Mouse (Mus musculus): ENCODE data around the gene Xirp1. TPM values are rescaled to one million over a fixed set of nuclear protein-coding genes. Genes with fewer than 3 reads are reported as not detected.

The Xirp1 gene
- polyA plus RNA-seq, 1 experiment from 2014 or later, result 2.6 TPM

DNA sequence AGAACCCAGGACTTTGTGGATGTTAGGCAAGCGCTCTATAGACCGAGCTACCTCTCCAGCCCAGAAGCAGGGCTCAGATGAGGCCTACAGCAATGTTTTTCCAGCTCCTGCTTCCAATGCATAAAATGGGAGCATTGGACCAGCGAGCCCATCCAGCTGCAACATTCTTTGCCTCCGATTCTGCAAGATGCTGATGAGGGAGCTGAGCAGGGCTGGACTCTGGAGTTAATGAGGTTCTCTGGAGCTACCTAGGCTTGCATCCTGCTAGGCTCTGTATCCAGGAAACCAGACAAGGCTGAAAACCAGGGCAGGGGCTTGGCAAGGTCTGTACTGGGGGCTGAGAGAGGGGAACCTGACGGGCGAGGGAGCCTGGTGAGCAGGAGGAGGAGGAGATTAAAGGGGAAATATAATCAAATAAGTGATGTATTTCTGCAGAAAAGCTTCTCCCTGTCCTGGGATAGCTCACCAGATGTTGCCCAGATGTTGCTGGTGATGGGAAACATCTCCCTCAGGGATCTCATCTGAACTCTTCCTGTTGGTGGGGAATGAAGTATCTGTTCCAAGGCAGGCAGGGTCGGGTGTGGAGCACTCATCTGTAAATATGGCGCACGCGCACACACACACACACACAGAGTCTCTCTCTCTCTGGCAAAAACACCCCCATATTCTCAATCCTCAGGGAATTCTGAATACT is 37.4 kb downstream of the Xirp1 start:
- Histone ChIP-seq H3K27ac (replicated peaks) (peak overlapping the region; percentile 69), H3K4me2 (replicated peaks) (no peak overlapping the region)

DNA sequence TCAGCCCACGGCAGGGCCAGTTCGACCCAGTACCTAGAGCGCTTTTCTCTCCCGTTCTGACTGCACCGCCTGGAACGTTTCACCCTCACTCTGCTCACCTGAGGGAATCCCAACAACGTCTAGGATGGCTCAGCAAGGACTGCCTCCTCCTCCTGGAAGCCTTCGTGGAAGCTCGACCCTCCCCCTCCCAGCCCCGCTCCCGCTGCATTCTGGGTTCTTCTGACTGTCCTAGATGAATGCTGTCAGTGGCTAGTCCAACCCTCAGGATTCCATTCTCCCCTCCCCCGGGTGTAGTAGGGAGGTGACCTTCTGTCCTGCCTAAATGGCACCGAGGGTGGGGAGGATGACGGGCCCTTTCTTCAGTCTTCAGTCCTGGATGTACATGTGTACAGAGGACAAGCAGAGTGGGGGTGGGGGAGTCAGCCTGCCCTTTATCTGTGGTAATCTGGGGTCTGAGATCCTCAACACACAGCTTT is 38.8 kb downstream of the Xirp1 start, which contains the start of gene Csrnp1:
Gene Csrnp1, minus strand, starts transcription at position 123 of the 476 bp plus-strand sequence.
- ATAC-seq (ENCODE audit: insufficient number of reproducible peaks, low FRiP score, low TSS enrichment, low read depth), result no peak
- Histone ChIP-seq H3K36me3 (no peaks in the 10 kb centered on the region), H3K4me2 (replicated peaks) (peak within 1 kb of the TSS; percentile 95), H3K9ac (peak within 1 kb of the TSS; percentile 66), H3K27ac (replicated peaks) (peak within 1 kb of the TSS; percentile 89), H3K27me3 (no peaks in the 10 kb centered on the region), H3K4me1 (peaks cover 59% of the 10 kb centered on the region), H3K4me3 (replicated peaks) (peak within 1 kb of the TSS; percentile 67), H3K9me3 (replicated peaks) (no peaks in the 10 kb centered on the region)
- WGBS, result 16% methylated on average over 14 of the region's 14 CpGs

More for the DNA sequence above, 37.4 kb downstream of the Xirp1 start:
- H3K4me3 ChIP-seq (replicated peaks), result no peak overlapping the region
- H3K4me1 ChIP-seq, result peaks cover 49% of the 10 kb centered on the region
- ATAC-seq (ENCODE audit: insufficient number of reproducible peaks, low FRiP score, low TSS enrichment, low read depth), result no peak
- H3K27me3 ChIP-seq, result no peaks in the 10 kb centered on the region
- no peaks in the 10 kb centered on the region for H3K9me3 ChIP-seq (replicated peaks)
- no peak overlapping the region for H3K9ac ChIP-seq
- no peaks in the 10 kb centered on the region for H3K36me3 ChIP-seq
- 43% methylated on average over 10 of the region's 10 CpGs for WGBS

DNA sequence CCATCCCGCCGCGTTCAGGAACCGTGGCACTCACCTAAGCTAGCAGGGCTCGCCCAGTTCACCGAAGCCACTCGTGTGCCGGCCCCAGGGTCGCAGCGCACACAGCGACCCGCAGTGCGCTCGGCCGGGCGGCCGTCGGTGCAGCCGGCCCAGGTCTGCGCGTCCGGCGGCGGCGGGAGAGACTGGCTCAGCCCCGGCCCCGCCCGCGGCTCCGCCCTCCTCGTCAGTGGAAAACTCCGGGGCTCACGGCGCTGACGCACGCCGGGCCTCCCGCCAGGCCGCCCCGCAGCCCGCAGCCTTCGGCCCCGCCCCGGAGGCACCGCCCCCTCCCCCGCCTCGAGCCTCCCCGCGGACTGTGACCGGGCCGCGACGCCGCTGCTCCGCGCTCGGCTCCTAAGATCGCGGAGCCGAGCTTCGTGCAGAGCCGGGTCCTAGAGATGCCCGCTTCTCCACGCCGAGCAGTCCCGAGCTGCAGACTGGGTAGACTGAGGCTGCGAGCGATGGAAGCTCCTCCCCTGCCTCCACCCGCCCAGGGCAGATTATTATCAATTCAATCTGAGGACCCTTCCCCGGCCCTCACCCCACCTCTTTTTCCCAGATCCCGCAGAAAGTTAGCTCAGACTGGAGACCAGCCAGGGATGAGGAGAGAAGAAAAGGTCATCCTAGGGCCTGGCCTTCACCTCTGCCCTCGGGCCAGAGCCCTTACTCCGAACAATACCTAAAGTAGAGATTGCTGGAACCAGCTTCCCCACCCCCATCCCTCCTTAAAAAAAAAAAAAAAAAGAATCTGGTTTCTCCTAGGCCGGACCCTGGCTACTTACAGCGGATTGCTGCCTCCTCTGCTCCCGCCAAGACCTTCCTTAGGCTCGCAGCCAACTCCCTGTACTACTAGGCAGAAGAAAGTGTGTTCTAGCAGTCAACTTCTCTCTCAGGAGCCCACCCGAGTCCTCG is 39.5 kb downstream of the Xirp1 start:
- 1% methylated on average over 68 of the region's 79 CpGs for WGBS

DNA sequence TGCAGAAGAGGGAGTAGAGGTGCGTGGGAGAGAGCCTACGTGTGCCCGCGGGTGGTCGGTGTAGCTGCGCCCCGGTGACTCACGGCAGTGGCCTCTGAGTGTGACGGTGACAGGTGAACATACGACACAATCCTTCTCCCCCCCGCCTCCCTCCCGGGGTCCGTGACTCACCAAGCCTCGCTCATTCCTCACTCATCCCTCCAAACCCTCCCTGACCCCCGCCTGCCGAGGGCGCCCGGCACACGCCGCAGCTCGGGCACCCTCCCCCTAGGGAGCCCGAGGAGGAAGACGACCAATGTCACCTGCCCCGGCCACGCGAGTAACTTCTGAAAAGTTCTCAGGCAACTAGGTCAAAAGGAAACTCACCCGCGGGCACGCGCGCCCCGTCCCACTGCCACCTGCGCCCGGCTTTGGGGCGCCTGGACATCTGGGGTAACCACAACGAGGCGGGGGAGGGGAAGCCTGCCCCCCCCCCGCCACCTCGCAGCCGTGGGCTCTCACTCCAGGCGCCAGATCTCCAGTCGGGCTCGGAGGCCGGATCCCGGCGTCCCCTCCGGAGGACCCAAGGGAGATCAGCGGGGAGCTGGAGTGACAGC is 40.3 kb downstream of the Xirp1 start:
- under 1% methylated on average over 47 of the region's 48 CpGs for WGBS

More for the DNA sequence above, 39.5 kb downstream of the Xirp1 start:
- Histone ChIP-seq H3K4me3 (replicated peaks) (peak overlapping the region; percentile 67), H3K9ac (peak overlapping the region; percentile 66), H3K4me1 (peaks cover 66% of the 10 kb centered on the region), H3K4me2 (replicated peaks) (peak overlapping the region; percentile 95), H3K27me3 (no peaks in the 10 kb centered on the region), H3K27ac (replicated peaks) (peak overlapping the region; percentile 89), H3K9me3 (replicated peaks) (no peaks in the 10 kb centered on the region), H3K36me3 (no peaks in the 10 kb centered on the region)
- peak; percentile 84 for ATAC-seq (ENCODE audit: insufficient number of reproducible peaks, low FRiP score, low TSS enrichment, low read depth)

DNA sequence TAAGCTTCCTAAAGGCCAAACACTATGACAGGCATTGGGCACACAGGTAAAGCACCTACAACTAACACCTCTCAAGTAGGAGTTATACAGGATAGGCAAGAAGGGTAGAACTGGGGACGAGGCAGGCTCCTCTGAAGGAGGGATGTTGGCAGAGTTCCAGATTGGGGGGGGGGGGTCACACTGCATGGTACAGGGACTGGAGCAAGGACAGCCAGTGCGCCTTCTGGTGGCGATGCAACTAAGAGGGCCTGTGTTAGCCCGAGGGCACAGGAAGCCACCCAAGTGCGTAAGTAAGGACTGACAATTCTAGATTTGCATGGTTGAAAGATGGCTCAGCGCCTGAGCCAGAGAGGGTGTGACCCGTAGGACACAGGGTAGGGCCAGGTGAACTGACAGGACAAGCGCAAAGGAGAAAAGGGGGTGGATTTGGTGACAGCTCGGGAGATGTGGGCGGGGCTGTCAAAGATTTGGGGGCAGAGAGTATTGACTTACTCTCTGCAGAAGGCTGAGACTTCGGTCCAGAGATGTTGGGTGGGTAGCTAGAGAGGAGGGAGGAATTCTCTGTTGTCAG is 41.1 kb downstream of the Xirp1 start:
- H3K9ac ChIP-seq, result 0 out of 2 replicates have a peak overlapping the region, but pooled peaks have one; percentile 6
- H3K27ac ChIP-seq (replicated peaks), result peak overlapping the region; percentile 89
- peaks cover 80% of the 10 kb centered on the region for H3K4me1 ChIP-seq
- 1% methylated on average over 11 of the region's 11 CpGs for WGBS
- H3K4me3 ChIP-seq (replicated peaks), result peak overlapping the region; percentile 67
- no peaks in the 10 kb centered on the region for H3K27me3 ChIP-seq
- H3K4me2 ChIP-seq (replicated peaks), result peak overlapping the region; percentile 95
- H3K9me3 ChIP-seq (replicated peaks), result no peaks in the 10 kb centered on the region
- 0 out of 2 replicates have a peak, but pooled peaks have one; percentile 31 for ATAC-seq (ENCODE audit: insufficient number of reproducible peaks, low FRiP score, low TSS enrichment, low read depth)
- H3K36me3 ChIP-seq, result no peaks in the 10 kb centered on the region

More for the DNA sequence above, 40.3 kb downstream of the Xirp1 start:
- Histone ChIP-seq H3K4me1 (peaks cover 73% of the 10 kb centered on the region), H3K4me2 (replicated peaks) (peak overlapping the region; percentile 95), H3K27ac (replicated peaks) (peak overlapping the region; percentile 89), H3K9me3 (replicated peaks) (no peaks in the 10 kb centered on the region), H3K9ac (peak overlapping the region; percentile 66), H3K27me3 (no peaks in the 10 kb centered on the region), H3K4me3 (replicated peaks) (peak overlapping the region; percentile 67), H3K36me3 (no peaks in the 10 kb centered on the region)
- ATAC-seq (ENCODE audit: insufficient number of reproducible peaks, low FRiP score, low TSS enrichment, low read depth), result no peak

DNA sequence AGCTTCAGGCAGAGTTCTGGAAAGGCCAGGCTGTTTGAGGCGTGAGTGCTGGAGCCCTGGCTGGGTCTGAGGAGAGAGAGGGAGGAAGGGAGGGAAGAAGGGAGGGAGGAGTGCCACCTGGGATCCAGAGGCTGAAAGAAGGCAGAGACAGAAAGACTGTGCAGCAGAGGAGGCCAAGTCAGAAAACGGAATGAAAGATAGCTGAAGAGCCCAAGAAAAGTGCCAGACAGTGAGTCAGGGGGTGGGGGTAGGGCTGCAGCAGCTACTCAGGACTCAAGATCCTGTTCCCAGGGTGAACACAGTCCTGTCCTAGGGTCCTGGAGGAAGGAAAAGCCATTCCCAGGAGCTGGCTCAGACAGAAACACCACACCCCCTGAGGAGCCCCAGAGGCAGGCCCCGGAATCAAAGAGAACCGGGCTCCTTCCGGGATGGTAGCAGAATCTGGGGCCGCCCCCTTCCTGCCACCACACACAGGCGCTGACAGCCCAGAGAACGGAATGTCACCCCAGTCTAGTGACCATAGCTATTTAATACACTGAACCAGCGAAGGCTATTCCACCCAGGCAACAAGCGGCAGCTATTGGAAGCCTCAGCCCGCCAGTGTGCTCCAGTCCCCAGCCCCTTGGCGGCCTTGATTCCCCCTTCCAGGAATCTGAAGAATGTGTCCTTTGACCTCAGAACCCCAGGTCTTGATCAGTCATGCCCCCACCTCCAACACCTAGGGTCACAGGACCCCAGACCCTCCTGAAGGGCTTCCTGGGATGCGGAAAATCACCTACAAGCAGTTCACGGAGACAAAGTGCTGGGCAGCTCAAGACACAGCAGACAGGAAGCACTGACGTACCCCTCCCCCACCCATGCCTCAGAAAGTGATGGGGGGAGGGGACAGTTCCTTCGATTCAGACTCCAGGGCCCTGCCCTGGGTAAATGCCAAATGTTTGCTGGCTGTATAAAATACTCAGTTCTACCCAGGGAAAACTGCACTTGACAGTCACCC is 41.9 kb downstream of the Xirp1 start:
- no peak for ATAC-seq (ENCODE audit: insufficient number of reproducible peaks, low FRiP score, low TSS enrichment, low read depth)

DNA sequence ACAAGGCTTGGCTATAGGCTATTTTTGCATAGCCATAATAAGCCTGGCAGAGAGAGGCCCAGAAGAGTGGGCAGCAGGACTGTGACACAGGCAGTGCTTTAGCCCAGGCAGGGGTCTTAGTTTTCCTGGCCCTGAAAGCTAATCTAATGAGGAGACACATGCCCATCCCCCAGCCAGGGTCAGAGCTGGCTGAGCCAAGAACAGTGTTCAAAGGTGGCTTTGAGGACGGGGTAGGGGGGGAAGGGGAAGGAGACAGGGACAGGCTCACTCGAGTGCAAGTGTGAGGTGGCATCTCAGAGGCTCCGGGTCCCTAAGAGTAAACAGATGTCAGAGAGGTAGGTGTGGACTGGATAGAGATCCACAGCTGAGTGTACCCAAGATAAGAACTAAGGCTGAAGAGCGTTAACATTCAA is 42.6 kb downstream of the Xirp1 start:
- Histone ChIP-seq H3K9me3 (replicated peaks) (no peaks in the 10 kb centered on the region), H3K27me3 (no peaks in the 10 kb centered on the region), H3K4me2 (replicated peaks) (peak overlapping the region; percentile 95), H3K4me3 (replicated peaks) (peak overlapping the region; percentile 67; the same call in 1 of the 2 replicates), H3K4me1 (peaks cover 79% of the 10 kb centered on the region), H3K9ac (no peak overlapping the region), H3K27ac (replicated peaks) (peak overlapping the region; percentile 89), H3K36me3 (no peaks in the 10 kb centered on the region)
- 7% methylated on average over 4 of the region's 4 CpGs for WGBS
- no peak for ATAC-seq (ENCODE audit: insufficient number of reproducible peaks, low FRiP score, low TSS enrichment, low read depth)

More for the DNA sequence above, 41.9 kb downstream of the Xirp1 start:
- peaks cover 86% of the 10 kb centered on the region for H3K4me1 ChIP-seq
- no peaks in the 10 kb centered on the region for H3K27me3 ChIP-seq
- H3K36me3 ChIP-seq, result no peaks in the 10 kb centered on the region
- H3K4me2 ChIP-seq (replicated peaks), result peak overlapping the region; percentile 95
- H3K27ac ChIP-seq (replicated peaks), result peak overlapping the region; percentile 89
- peak overlapping the region; percentile 21 for H3K9ac ChIP-seq
- H3K4me3 ChIP-seq (replicated peaks), result peak overlapping the region; percentile 67
- WGBS, result 2% methylated on average over 16 of the region's 16 CpGs
- no peaks in the 10 kb centered on the region for H3K9me3 ChIP-seq (replicated peaks)

DNA sequence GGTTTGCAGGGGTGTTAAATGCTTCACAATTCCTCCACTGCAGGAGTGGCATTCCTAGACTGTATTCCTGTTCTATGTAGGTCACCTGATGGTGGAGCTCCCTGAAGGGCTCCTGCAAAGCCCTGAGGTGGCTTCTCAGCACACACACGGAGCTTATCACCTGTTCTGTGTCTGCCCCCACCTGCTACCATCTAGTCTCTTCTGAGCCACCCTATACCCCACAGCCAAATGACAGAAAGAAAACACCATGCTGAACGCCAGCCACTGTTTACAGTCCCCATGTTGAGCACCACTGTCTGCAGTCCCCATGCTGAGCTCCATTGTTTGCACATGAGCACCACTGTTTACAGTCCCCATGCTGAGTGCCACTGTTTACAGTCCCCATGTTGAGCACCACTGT is 43.6 kb downstream of the Xirp1 start:
- Histone ChIP-seq H3K4me3 (replicated peaks) (no peak overlapping the region), H3K27ac (replicated peaks) (no peak overlapping the region), H3K36me3 (no peaks in the 10 kb centered on the region), H3K9ac (no peak overlapping the region), H3K9me3 (replicated peaks) (no peaks in the 10 kb centered on the region), H3K4me1 (peaks cover 74% of the 10 kb centered on the region), H3K4me2 (replicated peaks) (no peak overlapping the region), H3K27me3 (no peaks in the 10 kb centered on the region)
- ATAC-seq (ENCODE audit: insufficient number of reproducible peaks, low FRiP score, low TSS enrichment, low read depth), result no peak
- WGBS, result 56% methylated on average over 2 of the region's 2 CpGs

DNA sequence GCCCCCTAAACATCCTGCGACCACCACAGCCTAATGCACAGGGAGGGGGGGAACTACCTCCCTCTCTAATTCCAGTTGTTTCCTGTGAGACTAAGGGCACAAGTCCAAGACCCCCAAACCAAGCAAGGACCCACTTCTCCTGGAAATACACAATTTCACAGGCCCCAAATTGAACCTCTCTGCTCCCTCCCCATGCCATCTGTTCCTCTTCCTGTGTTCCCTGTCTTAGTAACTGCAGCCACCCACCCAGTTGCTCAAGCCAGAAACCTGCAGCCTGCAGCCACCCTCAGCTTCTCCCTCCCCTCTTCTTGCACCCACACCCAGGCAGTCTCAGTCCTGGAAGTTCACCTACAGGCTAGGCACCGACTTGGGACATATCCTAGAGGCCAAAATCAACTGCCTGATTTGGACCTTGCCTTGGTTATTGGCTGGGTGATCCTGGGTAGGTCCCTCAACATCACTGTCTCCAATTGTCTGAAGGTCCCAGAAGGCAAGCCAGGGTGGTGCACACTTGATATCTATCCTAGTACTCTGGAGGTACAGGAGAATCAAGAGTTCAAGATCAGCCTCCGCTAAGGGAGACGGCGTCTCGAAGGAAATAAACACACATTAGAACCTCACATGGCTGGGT is 44.5 kb downstream of the Xirp1 start:
- Histone ChIP-seq H3K27me3 (no peaks in the 10 kb centered on the region), H3K27ac (replicated peaks) (no peak overlapping the region), H3K4me3 (replicated peaks) (no peak overlapping the region), H3K4me2 (replicated peaks) (no peak overlapping the region), H3K4me1 (peaks cover 66% of the 10 kb centered on the region), H3K9me3 (replicated peaks) (no peaks in the 10 kb centered on the region), H3K36me3 (peaks cover 3% of the 10 kb centered on the region), H3K9ac (no peak overlapping the region)
- no peak for ATAC-seq (ENCODE audit: insufficient number of reproducible peaks, low FRiP score, low TSS enrichment, low read depth)
- WGBS, result 75% methylated on average over 6 of the region's 6 CpGs

Measured in embryonic facial prominence, embryonic 15.5 days (tissue).